Mouse (Mus musculus) brain, embryonic 14.5 days (tissue): ENCODE data around the gene R3hcc1l. TPM values are rescaled to one million over a fixed set of nuclear protein-coding genes. Genes with fewer than 3 reads are reported as not detected.

Source experiments
- DNase-seq: peaks from one replicate; pipeline ENCODE4 v3.0.0-alpha.2; 2011; ENCODE audit warnings: low read depth
- CTCF ChIP-seq: fragments of 200-500 bp; IDR thresholded peaks from 2 replicates; pipeline ENCODE4 v1.5.1; 2012; ENCODE audit warnings: inconsistent platforms, mild to moderate bottlenecking, moderate library complexity, borderline replicate concordance; ENCODE audit not compliant: insufficient read depth, insufficient read length; ENCODE audit errors: extremely low read depth
- POLR2A ChIP-seq: fragments of 200-500 bp; IDR thresholded peaks from 2 replicates; pipeline ENCODE4 v1.6.1; 2012; ENCODE audit warnings: mild to moderate bottlenecking, inconsistent platforms, borderline replicate concordance; ENCODE audit not compliant: poor library complexity, insufficient read depth, insufficient read length, severe bottlenecking; ENCODE audit errors: extremely low read depth
- polyA plus RNA-seq: library from polyadenylated mRNA; depleted of rRNA; stranded (reverse); fragments of >200 nt; gene quantifications from 2 replicates; pipeline ENCODE4 v1.2.3, GENCODE M21; 2012; rRNA removed

R3hcc1l gene
- polyA plus RNA-seq, 1 experiment, result 13.4 TPM

GRCm38 (mm10) chr19:42613647-42614225, 95.2 kb downstream of the R3hcc1l start:
- TF ChIP-seq CTCF (no peak), POLR2A (no peak)

DNA sequence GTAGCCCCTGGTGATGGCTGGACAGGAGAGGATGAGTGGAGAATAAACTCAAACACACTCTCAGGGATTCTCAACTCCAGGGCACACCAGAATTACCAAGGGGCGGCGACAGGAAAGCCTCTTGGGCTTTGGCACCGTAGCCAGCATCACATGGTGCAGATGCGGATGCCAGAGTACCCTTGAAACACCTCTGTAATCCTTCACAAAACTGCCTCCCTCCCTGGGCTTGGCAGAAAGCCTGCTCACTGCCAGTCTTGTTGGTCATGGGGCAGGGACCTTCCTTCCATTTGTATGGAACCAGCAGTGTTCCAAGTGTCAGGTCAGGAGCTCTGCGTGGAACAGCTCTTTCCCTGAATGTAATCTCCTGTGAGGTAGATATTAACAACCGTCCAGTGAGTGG, 109.5 kb downstream of the R3hcc1l start:
- no peak for TF ChIP-seq POLR2A
- TF ChIP-seq CTCF, result no peak

More at GRCm38 (mm10) chr19:42613647-42614225, 95.2 kb downstream of the R3hcc1l start:
- no peak for DNase-seq

DNA sequence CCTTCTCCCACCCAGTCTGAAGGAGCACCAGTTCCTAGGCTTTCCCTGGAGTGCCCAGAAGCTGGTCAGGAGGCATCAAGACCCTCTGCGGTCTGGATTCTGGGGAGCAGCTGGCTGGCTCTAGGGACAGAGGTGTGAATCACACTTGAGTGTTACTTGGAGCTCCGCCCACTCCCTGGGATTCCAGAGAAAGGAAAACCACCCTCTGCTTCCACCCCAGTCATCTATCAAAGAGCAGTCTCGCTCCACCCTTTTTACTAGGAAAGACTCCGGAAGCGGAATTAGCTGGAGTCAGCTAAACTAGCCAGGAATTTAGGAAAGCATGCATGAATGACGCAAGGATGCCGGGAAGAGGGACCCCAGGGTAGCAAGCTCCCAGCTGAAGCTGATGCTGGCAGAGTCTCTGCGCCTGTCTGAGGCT, 113.0 kb downstream of the R3hcc1l start:
- peak; percentile 50 for DNase-seq
- no peak for TF ChIP-seq POLR2A
- no peak for TF ChIP-seq CTCF

More for the DNA sequence above, 109.5 kb downstream of the R3hcc1l start:
- no peak for DNase-seq

DNA sequence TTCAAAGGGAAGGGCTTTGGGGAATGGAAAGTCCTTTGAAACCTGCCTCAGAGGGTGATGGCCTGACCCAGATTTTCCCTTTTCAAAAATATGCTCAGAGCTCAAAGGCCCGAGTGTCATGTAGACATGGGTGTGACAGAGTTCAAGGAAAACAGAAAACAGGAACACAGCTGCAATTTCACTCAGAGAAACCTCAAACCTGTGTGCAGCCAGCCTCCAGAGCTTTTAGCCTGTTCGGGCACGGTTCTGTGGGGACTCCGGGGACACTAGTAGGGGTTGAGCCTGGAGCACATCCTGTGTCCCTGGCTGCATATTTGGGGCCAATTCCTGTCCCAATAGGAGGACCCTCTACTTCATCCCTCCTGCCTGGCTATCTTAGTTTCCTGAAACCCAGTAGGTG, 113.7 kb downstream of the R3hcc1l start:
- TF ChIP-seq CTCF (no peak), POLR2A (no peak)
- no peak for DNase-seq

GRCm38 (mm10) chr19:42633650-42634049, 115.1 kb downstream of the R3hcc1l start:
- TF ChIP-seq POLR2A, result no peak
- no peak for TF ChIP-seq CTCF
- no peak for DNase-seq

- TF ChIP-seq CTCF (no peak), POLR2A (no peak)
- peak; percentile 45 for DNase-seq
Observed at GRCm38 (mm10) chr19:42636631-42637030, 118.1 kb downstream of the R3hcc1l start.

- DNase-seq, result no peak
Observed at GRCm38 (mm10) chr19:42638604-42639481, 120.3 kb downstream of the R3hcc1l start.

GRCm38 (mm10) chr19:42639544-42639943, 121.0 kb downstream of the R3hcc1l start:
- TF ChIP-seq POLR2A, result no peak
- no peak for TF ChIP-seq CTCF
- DNase-seq, result no peak

More at GRCm38 (mm10) chr19:42638604-42639481, 120.3 kb downstream of the R3hcc1l start:
- no peak for TF ChIP-seq POLR2A
- TF ChIP-seq CTCF, result no peak

- TF ChIP-seq POLR2A (no peak), CTCF (no peak)
- DNase-seq, result no peak
Observed at GRCm38 (mm10) chr19:42640211-42640610, 121.7 kb downstream of the R3hcc1l start.

Other genes starting within 250 kb of the R3hcc1l start
- gene Crtac1, start 87.0 kb upstream of the R3hcc1l start, polyA plus RNA-seq, result 21.5 and 21.7 TPM in 2 replicates
- 0.20 and 0.63 TPM in 2 replicates for gene Loxl4, start 94.1 kb downstream of the R3hcc1l start, polyA plus RNA-seq
- gene Pyroxd2, start 234.0 kb downstream of the R3hcc1l start, polyA plus RNA-seq, result 2.5 and 3.2 TPM in 2 replicates